Mouse (Mus musculus): ENCODE results near the gene Aven. TPM values are rescaled to one million over a fixed set of nuclear protein-coding genes. Genes with fewer than 3 reads are reported as not detected.
"Not testable (repeated sequence)": the region's sequence is repeated elsewhere in the genome, so short reads cannot be mapped to it uniquely, and the experiment has no call there.

Aven gene
- 9.7 and 10.8 TPM in 2 replicates for polyA plus RNA-seq (2012; rRNA removed)

GRCm38 (mm10) chr2:112492856-112493538 lies at the start of gene Aven:
Gene Aven, plus strand, starts transcription at chr2:112492964.
- H3K4me1 ChIP-seq (ENCODE audit: control insufficient read depth, insufficient read depth, low read length), result no peaks in the 10 kb centered on the region
- H3K27ac ChIP-seq (ENCODE audit: insufficient read depth, low read length), result peak within 1 kb of the TSS; percentile 97
- H3K4me3 ChIP-seq (ENCODE audit: insufficient read depth, low read length), result peak within 1 kb of the TSS; percentile 52
- no peak for TF ChIP-seq CTCF (IDR thresholded peaks at IDR 0.05; ENCODE audit: extremely low read depth, insufficient read depth, low read length)
- peak; percentile 73 for TF ChIP-seq POLR2A (IDR thresholded peaks at IDR 0.05; ENCODE audit: extremely low read depth, insufficient read depth, low read length)

- H3K4me1 ChIP-seq (ENCODE audit: control insufficient read depth, insufficient read depth, low read length), result no peaks in the 10 kb centered on the region; the same call in 1 of the 2 replicates
- no peak overlapping the region for H3K27ac ChIP-seq (ENCODE audit: insufficient read depth, low read length)
- TF ChIP-seq POLR2A (IDR thresholded peaks at IDR 0.05; ENCODE audit: extremely low read depth, insufficient read depth, low read length) (no peak), CTCF (IDR thresholded peaks at IDR 0.05; ENCODE audit: extremely low read depth, insufficient read depth, low read length) (no peak)
These were observed 49.3 kb upstream of the Aven start for GRCm38 (mm10) chr2:112443491-112443890.

GRCm38 (mm10) chr2:112445511-112445910 lies 47.3 kb upstream of the Aven start:
- Histone ChIP-seq H3K4me1 (ENCODE audit: control insufficient read depth, insufficient read depth, low read length) (no peaks in the 10 kb centered on the region; the same call in 1 of the 2 replicates), H3K27ac (ENCODE audit: insufficient read depth, low read length) (no peak overlapping the region), H3K4me3 (ENCODE audit: insufficient read depth, low read length) (no peak overlapping the region)
- TF ChIP-seq POLR2A (IDR thresholded peaks at IDR 0.05; ENCODE audit: extremely low read depth, insufficient read depth, low read length), result no peak
- no peak for TF ChIP-seq CTCF (IDR thresholded peaks at IDR 0.05; ENCODE audit: extremely low read depth, insufficient read depth, low read length)

More at GRCm38 (mm10) chr2:112443491-112443890, 49.3 kb upstream of the Aven start:
- H3K4me3 ChIP-seq (ENCODE audit: insufficient read depth, low read length), result no peak overlapping the region

- H3K4me3 ChIP-seq (ENCODE audit: insufficient read depth, low read length); H3K4me1 ChIP-seq (ENCODE audit: control insufficient read depth, insufficient read depth, low read length); H3K27ac ChIP-seq (ENCODE audit: insufficient read depth, low read length): not testable (repeated sequence)
These were observed 44.7 kb upstream of the Aven start for GRCm38 (mm10) chr2:112448046-112448445.

GRCm38 (mm10) chr2:112448510-112449059 lies 44.2 kb upstream of the Aven start:
- Histone ChIP-seq H3K4me3 (ENCODE audit: insufficient read depth, low read length) (no peak overlapping the region), H3K4me1 (ENCODE audit: control insufficient read depth, insufficient read depth, low read length) (no peaks in the 10 kb centered on the region), H3K27ac (ENCODE audit: insufficient read depth, low read length) (no peak overlapping the region)
- TF ChIP-seq CTCF (IDR thresholded peaks at IDR 0.05; ENCODE audit: extremely low read depth, insufficient read depth, low read length), result no peak
- TF ChIP-seq POLR2A (IDR thresholded peaks at IDR 0.05; ENCODE audit: extremely low read depth, insufficient read depth, low read length), result no peak

GRCm38 (mm10) chr2:112449597-112450296 lies 43.0 kb upstream of the Aven start:
- Histone ChIP-seq H3K4me1 (ENCODE audit: control insufficient read depth, insufficient read depth, low read length) (no peaks in the 10 kb centered on the region), H3K4me3 (ENCODE audit: insufficient read depth, low read length) (no peak overlapping the region), H3K27ac (ENCODE audit: insufficient read depth, low read length) (no peak overlapping the region)
- TF ChIP-seq POLR2A (IDR thresholded peaks at IDR 0.05; ENCODE audit: extremely low read depth, insufficient read depth, low read length) (no peak), CTCF (IDR thresholded peaks at IDR 0.05; ENCODE audit: extremely low read depth, insufficient read depth, low read length) (peak; percentile 31; the same call in 1 of the 2 replicates)

- H3K27ac ChIP-seq (ENCODE audit: insufficient read depth, low read length); H3K4me1 ChIP-seq (ENCODE audit: control insufficient read depth, insufficient read depth, low read length); H3K4me3 ChIP-seq (ENCODE audit: insufficient read depth, low read length): not testable (repeated sequence)
These were observed 40.3 kb upstream of the Aven start for GRCm38 (mm10) chr2:112452513-112452912.

GRCm38 (mm10) chr2:112454125-112454861 lies 38.5 kb upstream of the Aven start:
- no peaks in the 10 kb centered on the region for H3K4me1 ChIP-seq (ENCODE audit: control insufficient read depth, insufficient read depth, low read length)
- peak overlapping the region; percentile 49; the same call in 1 of the 2 replicates for H3K27ac ChIP-seq (ENCODE audit: insufficient read depth, low read length)
- TF ChIP-seq CTCF (IDR thresholded peaks at IDR 0.05; ENCODE audit: extremely low read depth, insufficient read depth, low read length), result no peak
- no peak for TF ChIP-seq POLR2A (IDR thresholded peaks at IDR 0.05; ENCODE audit: extremely low read depth, insufficient read depth, low read length)
- H3K4me3 ChIP-seq (ENCODE audit: insufficient read depth, low read length), result peak overlapping the region; percentile 87

GRCm38 (mm10) chr2:112454862-112455564 lies 37.8 kb upstream of the Aven start, which contains the start of gene Emc7:
Gene Emc7, plus strand, starts transcription at chr2:112454997.
- no peak for TF ChIP-seq CTCF (IDR thresholded peaks at IDR 0.05; ENCODE audit: extremely low read depth, insufficient read depth, low read length)
- peak; percentile 90 for TF ChIP-seq POLR2A (IDR thresholded peaks at IDR 0.05; ENCODE audit: extremely low read depth, insufficient read depth, low read length)
- Histone ChIP-seq H3K4me1 (ENCODE audit: control insufficient read depth, insufficient read depth, low read length) (no peaks in the 10 kb centered on the region), H3K4me3 (ENCODE audit: insufficient read depth, low read length) (peak within 1 kb of the TSS; percentile 87), H3K27ac (ENCODE audit: insufficient read depth, low read length) (peak within 1 kb of the TSS; percentile 54)
